Mouse (Mus musculus): ENCODE results near the gene Tmem39a.

Tmem39a gene

DNA sequence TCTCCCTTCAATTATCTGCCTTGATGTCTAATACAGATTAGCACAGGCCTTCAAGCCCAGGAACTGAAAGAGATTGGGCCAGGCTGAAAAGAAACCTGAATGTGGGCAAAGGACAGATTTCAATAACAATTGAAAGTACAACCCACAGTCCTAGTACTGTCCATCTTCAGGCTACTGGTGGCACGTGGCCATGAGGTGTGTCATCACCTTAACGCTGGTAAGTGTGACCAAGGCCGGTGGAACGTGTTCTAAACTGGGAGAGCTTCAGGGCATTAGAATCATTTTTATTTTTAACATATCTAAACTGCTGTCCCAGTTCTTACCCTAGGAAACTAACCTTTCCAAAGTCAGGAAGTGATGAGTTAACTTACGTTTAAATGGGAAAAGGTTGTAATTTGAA is 28.7 kb downstream of the Tmem39a start:
- no peak for DNase-seq (ENCODE audit: extremely low read depth, insufficient read length, low spot score)

DNA sequence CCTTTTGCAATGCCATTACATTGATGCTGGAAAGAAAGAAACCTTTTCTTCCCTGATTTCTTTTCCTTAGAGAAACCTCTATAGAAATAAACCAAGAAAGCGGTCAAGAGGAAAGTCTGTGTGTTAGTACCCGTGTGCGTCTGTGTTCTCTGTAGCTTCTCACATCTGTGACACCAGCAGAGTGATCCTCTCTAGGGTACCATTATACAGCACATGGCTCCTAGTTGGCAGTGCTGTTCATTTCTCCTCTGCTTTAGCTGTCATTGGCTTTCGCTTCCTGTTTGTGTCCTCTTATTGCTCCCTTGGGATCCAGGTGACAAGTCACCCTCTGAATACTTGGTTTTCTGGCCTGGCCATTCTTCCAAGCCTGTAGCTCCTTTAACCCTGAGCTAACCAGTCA is 29.1 kb downstream of the Tmem39a start:
- DNase-seq (ENCODE audit: extremely low read depth, insufficient read length, low spot score), result no peak

DNA sequence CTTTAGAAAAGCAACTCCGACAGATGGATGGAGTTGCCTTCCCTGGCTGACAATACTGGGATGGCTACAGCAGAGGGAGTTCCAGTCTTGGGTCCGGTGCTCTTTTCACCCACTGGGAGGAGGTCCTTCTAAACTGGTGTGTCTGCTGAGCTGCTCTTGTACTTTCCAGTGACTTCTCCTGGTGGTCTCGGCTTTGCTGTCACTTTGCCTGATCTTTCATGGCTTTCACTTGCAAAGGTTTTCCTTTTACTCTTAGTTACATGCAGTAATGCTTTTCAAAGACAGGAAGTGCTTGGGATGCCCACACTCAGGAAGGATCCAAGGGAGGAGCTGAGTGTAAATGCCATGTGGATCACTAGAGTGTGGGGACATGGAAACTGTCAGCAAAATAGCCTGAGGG is 33.0 kb downstream of the Tmem39a start:
- DNase-seq (ENCODE audit: extremely low read depth, insufficient read length, low spot score), result no peak

DNA sequence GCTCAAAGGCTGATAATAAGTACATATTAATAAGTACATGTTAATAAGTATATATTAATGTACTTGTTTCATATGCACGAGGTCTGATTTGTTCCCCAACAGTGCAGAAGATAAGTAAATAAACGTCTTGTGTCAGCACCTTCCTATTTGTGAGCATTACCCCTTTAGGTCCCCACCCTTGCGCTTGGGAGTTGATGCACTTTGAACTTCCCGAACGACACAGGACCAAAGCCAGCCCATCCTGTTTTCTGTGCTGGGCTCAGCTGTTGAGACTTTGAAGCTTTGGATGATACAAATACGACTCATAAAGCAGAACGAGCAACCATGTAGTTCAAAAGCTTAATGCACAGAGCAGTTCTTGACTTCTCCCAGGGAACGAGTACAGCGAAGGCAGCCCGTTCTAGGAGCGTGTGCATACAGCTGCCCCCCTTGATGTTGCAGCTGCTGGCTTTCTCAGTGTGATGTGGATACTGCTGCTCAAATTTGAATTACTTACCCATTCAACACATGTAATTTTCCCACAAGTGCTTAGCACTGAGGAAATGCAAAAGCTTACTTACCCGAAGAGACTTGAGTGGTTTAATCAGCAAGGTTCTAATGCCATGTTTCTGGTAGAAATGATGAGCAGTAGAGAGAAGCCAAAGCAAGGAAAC is 33.7 kb downstream of the Tmem39a start:
- no peak for DNase-seq (ENCODE audit: extremely low read depth, insufficient read length, low spot score)

DNA sequence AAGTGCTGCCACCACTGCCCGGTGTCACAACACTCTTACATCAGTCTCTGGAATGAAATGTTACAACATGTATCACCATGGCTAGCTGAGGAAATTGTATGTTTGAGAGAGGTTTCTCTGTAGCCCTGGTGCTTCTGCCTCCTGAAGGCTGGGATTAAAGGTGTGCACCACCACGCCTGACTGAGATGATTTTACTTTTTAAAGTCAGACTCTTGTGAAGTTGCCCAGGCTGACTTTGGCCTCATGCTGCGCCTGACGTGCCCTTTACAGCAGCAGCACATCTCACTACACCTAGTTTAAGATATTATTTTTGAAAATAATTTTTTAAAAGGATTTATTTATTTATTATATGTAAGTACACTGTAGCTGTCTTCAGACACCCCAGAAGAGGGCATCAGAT is 34.4 kb downstream of the Tmem39a start:
- no peak for DNase-seq (ENCODE audit: extremely low read depth, insufficient read length, low spot score)

DNA sequence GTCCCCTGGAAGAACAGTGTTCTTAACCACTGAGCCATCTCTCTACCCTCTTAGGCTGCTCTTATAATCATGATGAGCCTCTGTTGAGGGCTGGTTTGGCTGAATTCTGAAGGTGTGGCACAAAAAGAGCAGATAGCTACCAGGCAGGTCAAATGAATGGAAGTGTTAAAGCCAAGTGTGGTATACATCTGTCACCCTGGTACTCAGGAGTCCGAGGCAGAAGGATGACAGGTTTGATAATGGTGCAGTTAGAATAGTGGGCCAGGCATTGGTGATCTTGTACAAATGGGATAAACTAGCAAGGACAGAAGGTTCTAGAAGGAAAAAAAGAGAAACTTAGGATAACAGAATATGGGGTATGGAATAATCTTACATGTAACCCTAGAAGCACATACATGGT is 35.9 kb downstream of the Tmem39a start:
- DNase-seq (ENCODE audit: extremely low read depth, insufficient read length, low spot score), result no peak

DNA sequence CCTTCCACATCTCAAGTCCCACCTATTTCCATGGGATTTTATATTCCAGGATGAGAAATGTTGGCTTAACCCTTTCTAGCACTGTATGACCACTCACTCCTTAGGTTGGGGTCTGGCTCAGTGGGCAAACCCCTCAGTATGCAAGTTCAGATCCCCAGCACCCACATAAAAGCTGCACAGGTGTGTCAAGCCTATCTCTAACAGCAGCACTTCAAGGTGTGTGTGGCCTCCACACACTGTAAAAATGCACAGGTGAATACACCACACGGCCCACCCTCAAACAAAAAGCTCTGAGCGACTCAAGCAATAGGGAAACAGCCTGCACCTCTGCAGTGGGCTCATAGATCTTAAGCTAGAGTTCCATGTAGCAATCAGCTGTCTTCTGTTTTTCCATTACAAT is 37.6 kb downstream of the Tmem39a start:
- DNase-seq (ENCODE audit: extremely low read depth, insufficient read length, low spot score), result no peak

DNA sequence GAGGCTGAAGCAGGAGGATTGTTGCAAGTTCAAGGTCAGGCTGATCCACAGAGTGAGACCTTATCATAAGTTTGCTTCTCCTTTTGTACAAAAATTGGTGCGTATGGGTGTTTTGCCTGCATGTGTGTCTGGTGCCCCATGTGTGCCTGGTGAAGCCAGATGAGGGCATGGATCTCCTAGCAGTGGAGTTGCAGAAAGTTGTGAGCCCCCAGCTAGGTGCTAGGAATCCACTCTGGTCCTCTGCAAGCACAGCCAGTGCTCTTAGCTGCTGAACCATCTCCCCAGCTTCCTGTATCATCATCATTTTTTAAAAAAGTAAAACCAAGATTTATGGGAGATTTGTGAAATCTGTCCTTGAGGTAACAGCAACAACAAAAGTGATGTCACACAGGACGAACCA is 38.2 kb downstream of the Tmem39a start:
- no peak for DNase-seq (ENCODE audit: extremely low read depth, insufficient read length, low spot score)

DNA sequence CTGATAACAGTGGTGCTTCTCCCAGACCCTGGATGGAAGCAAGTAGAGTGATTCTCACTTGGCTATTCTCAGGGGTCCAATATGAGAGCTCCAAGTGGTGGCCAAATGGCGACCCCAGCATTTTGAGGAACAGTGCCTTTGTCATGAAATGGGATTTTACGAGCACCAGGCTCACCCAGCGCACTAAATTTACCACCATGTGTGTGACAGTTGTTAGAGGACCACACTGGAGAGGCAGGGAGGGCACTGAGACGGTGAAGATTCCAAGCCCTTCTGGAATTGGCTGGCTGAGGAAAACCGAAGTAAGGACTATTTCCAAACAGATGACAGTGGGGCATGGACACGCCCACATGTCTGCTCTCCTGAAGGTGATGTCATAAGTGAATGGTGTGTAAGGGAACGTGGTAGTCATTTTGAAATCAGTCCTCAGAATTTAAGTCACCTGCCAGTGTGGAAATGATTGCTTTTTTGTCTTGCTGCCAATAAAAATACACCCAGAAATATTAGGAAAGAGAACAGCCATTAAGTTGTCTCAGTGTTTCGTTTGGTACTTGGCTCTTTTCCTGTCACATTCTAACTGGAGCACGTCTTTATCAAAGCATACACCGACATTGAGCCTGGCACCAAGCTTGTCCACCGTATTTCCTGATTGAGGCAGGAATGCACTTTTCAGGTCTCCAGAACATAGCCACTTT is 40.6 kb downstream of the Tmem39a start:
- no peak for DNase-seq (ENCODE audit: extremely low read depth, insufficient read length, low spot score)

DNA sequence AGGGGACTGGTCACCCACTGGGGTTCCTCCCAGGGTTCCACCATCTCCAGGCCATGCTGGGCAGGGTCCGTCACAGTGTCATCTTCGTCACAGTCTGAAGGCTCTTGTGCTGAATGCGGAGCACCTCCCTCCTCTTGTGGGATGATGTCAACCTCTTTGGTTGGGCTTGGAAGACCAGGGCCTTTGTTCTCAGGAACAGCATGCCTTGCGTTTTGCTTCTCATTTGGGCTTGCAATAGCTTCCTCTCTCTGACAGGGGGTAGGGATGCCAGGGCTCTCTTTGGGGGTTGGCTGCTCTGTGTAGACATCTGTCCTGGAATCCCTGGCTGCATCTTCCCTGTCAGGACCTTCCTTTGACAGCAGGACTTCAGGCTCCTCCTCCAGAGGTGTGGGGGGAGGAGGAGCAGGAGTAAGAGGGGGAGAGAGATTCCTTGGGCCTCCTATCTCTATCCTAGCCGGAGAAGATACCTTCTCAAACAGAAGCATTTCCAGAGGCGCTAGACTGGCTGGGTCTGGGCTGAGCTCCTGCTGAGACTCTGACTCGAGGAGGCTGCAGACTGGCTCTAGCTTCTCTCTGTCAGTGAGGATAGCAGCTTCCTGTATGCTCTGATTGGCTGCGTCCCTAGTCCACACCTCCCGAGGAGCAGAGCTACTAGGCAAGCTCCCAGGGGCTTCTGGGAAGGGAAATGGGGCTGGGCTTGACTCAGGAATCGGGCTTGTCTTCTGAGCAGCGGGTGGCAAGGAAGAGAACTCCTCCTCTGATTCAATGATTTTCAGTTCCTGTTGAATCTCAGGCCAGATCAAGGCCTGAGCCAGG is 44.7 kb downstream of the Tmem39a start:
- DNase-seq (ENCODE audit: extremely low read depth, insufficient read length, low spot score), result no peak

DNA sequence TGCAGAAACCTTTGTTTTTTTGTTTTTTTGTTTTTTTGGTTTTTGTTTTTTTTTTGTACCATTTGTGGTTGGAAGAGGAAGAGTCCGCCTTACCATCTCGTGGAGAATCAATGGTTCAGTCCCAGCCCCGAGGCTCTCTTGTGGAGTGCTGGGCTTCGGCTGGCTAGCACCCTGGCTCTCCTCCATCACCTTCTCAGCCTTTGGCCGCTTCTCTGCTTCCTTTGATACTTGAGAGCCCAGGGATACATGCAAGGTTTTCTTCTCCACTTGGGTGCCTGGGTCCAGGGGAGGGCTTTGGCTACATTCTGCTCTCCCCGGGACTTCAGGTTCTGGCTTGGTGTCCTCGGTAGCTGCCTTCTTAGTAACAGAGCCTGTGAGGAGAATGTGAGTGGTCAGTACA is 48.0 kb downstream of the Tmem39a start:
- no peak for DNase-seq (ENCODE audit: extremely low read depth, insufficient read length, low spot score)

DNA sequence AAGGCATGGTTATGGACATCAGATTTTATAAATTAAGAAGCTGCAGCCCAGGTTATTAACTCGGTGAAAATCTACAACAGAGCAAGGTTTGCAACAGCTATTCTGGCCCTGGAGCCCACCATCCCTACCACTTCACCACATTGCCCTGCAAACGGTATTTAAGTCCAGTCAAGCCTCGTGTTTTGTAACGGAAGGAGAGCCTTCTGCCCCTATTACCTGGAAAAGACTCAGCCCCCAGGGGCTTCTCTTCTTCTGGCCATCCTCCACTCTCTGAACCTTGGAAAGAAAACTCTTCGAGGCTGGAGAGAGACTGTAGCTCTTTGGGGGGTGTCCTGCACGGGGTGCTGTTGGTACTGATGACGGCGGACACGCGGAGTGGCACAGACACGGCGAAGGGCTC is 50.2 kb downstream of the Tmem39a start:
- DNase-seq (ENCODE audit: extremely low read depth, insufficient read length, low spot score), result no peak

DNA sequence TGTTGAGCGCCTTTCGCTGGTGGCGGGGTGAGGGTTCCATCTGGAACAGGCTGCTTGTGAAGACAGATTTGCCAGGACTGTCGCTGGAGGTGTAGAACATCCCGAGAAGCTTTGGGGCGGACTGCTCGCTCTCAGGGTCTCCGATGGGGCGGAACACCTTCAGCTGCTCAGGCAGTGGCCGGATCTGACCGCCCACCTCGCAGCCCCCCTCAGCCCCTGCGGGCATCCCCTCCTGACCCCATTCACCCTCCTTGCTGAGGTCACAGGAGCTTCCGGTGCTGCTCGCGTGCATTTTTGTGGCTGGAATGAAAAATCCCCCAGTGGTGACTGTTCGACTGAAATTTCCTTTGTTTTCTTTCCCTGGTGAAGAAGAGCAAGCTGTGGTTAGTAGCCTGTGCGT is 50.6 kb downstream of the Tmem39a start:
- DNase-seq (ENCODE audit: extremely low read depth, insufficient read length, low spot score), result no peak

DNA sequence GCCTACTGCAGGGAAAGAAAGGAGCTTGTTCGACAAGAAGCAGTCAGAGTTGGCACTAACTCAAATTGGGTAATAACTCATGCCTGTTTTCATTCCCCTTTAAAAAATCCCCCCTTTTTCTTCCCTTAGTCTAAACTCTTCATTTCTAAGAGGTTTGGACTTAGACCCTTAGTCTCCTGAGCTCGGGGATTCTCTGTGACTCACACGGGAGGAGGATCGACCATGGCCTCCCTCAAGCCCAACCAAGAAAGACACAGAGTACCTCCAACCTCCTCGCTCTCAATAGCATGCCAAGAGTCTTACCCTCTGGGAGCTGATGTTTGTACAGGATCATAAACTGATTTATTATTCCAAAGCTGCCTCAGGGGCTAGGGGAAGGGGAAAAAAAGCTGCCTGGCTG is 54.1 kb downstream of the Tmem39a start:
- no peak for DNase-seq (ENCODE audit: extremely low read depth, insufficient read length, low spot score)

DNA sequence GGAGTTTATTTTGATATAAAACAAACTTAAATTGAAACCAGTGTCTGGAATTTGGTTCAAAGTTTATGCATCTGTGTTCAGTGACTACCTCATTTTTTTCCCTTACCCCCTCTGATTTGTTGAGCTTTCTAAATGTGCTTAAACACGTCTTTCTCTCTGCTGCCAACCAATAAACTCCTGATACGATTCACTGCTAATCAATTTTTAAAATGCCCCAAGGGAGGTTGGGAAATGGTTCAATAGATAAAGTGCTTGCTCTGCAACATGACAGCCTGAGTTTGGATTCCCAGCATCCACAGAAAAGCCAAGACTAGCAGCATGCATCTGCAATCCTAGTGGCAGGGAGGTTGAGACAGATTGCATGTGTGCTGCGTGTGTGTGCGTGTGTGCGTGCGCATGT is 55.1 kb downstream of the Tmem39a start:
- DNase-seq (ENCODE audit: extremely low read depth, insufficient read length, low spot score), result no peak

DNA sequence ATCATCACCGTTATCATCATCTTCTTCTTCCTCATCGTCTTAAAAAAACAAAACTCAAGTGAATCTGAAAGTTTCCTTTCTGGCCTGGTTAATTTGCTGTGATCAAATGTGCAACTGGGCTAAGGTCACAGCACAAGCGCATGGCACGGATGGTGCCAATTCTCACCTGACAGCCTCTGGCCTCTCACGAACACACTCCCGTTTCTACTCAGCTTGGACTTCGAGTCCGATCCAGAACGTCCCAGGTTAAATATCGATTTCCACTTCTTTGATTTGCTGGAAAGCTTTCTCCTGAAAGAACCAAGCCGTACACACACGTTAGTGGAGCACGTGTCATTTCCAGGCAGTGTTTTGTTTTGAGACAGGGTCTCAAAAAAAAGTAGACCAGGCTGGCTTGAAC is 59.5 kb downstream of the Tmem39a start:
- no peak for DNase-seq (ENCODE audit: extremely low read depth, insufficient read length, low spot score)

DNA sequence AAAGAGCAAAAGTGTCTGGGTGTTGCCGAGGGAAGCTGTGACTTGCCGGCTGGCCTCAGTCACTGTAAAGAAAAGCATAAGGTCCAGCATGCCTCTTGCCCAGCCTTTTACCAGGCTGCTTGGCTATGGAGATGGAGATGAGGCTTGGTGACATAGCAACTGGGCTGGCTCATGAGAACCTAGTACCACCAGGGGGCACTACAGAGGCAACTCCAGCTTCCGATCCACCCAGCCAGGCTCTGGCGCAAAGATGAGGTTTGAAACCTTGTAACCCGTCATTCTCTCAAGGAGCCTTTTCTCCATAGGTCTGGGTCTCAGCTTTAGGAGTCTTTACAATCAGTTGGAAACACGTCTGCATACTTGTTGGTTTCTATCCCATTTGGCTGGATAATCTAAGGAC is 60.6 kb downstream of the Tmem39a start:
- DNase-seq (ENCODE audit: extremely low read depth, insufficient read length, low spot score), result no peak

DNA sequence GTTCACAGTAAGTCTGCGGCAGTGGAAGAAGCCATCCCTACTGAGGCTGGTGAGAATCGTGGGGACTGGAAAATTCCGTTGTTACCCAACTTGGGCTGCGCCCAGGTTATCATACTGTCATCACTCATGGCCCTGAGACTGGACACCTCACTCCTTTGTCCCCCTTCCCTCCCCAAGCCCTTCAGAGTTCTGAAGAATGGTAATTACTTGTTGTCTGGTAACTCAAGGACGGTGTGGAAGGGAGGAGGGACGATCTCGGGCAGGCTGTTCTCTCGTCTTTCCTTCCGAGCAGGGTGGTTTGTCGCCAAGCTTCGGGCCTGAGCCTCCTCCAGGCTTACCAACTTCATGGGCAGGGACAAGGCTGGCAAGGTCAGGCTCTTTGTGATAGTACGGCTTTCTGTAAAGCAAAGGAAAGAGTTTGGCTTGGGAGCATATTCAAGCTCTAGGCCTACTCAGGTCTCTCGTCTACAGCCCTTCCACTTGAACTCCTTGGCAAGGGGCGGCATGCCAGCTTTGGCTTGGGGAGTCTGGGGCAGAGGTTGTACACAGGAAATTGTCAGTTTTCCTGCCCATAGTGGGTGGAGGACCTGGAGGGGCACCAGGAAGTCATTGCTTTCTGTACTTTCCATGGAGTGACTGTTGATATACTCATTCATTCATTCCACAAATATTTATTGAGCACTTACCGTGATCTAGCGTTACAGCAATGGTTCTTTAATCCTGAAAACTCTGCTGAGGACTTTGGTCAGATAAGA is 62.4 kb downstream of the Tmem39a start:
- no peak for DNase-seq (ENCODE audit: extremely low read depth, insufficient read length, low spot score)

DNA sequence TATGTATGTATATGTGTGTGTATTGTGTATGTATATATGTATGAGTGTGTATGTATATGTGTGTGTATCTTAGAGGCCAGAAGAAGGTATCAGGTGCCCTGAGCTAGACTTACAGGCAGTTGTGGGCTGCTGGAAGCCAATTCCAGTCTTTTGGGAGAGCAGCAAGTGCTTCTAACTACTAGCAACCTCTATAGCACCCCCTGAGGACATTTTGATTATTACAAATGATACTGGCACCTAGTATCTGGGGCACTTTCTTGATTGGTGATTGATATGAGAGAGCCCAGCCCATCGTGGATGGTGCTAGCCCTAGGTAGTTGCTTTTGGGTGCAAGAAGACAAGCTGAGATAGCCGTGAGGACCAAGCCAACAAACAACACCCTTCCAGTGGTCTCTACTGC is 63.8 kb downstream of the Tmem39a start:
- no peak for DNase-seq (ENCODE audit: extremely low read depth, insufficient read length, low spot score)

DNA sequence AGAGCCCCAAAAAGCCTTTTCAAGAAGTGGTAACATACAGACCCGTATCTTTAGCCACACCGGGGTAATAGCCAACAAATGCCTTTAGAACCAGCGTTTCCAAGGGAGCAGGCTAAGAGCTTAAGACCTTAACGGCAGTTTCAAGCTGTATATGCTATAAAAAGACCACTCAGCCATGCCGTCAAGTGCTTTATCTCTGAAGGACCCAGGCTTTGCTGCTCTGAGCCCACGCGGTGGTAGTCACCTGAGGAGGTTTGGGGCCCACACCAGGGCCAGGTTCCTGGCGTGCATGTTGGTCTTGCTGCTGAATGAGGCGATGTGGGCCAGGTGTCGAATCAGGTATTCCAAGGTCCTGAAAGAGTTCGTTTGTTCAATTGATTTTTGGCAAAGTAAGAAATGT is 65.8 kb downstream of the Tmem39a start:
- DNase-seq (ENCODE audit: extremely low read depth, insufficient read length, low spot score), result no peak

DNA sequence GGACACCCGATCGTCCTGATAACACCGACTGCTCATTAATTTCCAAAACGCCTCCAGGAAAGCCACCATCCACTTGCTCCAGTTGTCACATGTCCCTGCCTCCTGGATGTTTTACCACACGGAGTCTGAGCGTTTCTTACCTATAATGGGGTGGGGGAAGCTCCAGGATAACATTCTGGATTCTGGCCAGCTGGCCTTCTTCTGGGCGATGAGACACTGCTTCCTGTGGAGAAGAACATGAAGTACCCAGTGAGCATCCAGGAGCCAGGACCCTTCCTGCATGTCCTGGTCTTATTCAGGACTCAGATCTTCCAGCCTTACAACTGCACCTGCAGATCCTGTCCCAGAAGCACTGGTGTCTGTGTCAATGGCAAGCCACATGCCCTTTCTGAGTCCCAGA is 66.9 kb downstream of the Tmem39a start:
- no peak for DNase-seq (ENCODE audit: extremely low read depth, insufficient read length, low spot score)

Measured in 3134 (cell line).